Mouse (Mus musculus) forebrain, postnatal 0 days (tissue): ENCODE results near the gene Hist1h2ad. TPM values are rescaled to one million over a fixed set of nuclear protein-coding genes. Genes with fewer than 3 reads are reported as not detected.
"Not testable (repeated sequence)": the region's sequence is repeated elsewhere in the genome, so short reads cannot be mapped to it uniquely, and the experiment has no call there.

ENCODE experiments used
- ATAC-seq: fragments of 200-750 bp; cut with Nextera tagmentation; 2 replicates; pipeline ENCODE4 v1.8.0; 2017; ENCODE audit warnings: mild to moderate bottlenecking, moderate library complexity
- DNase-seq: peaks from one replicate; pipeline ENCODE4 v3.0.0-alpha.2; 2015
- H3K27ac ChIP-seq: fragments of 300-500 bp; sonication (generic); 2 replicates; pipeline ENCODE4 v1.5.1; 2014; ENCODE audit warnings: low read depth, mild to moderate bottlenecking, antibody characterized with exemption, low read length, moderate library complexity, mixed read lengths
- H3K27me3 ChIP-seq: fragments of 300-500 bp; sonication (generic); 2 replicates; pipeline ENCODE4 v1.6.1; 2014; ENCODE audit warnings: mild to moderate bottlenecking, low read length, mixed read lengths; ENCODE audit not compliant: insufficient read depth
- H3K36me3 ChIP-seq: fragments of 300-500 bp; sonication (generic); 2 replicates; pipeline ENCODE4 v1.6.1; 2014; ENCODE audit warnings: mild to moderate bottlenecking, moderate library complexity; ENCODE audit not compliant: insufficient read depth
- H3K4me1 ChIP-seq: fragments of 300-500 bp; sonication (generic); 2 replicates; pipeline ENCODE4 v1.6.1; 2014; ENCODE audit warnings: antibody characterized with exemption; ENCODE audit not compliant: insufficient read depth
- H3K4me2 ChIP-seq: fragments of 300-500 bp; sonication (generic); 2 replicates; pipeline ENCODE4 v1.6.1; 2014; ENCODE audit warnings: low read depth, mild to moderate bottlenecking, moderate library complexity
- H3K4me3 ChIP-seq: fragments of 300-500 bp; sonication (generic); 2 replicates; pipeline ENCODE4 v1.5.1; 2014; ENCODE audit warnings: low read depth, low read length, mixed read lengths
- H3K9ac ChIP-seq: fragments of 300-500 bp; sonication (generic); 2 replicates; pipeline ENCODE4 v1.6.1; 2014; ENCODE audit warnings: mild to moderate bottlenecking
- H3K9me3 ChIP-seq: fragments of 300-500 bp; sonication (generic); 2 replicates; pipeline ENCODE4 v1.6.1; 2016; ENCODE audit warnings: low read length
- CTCF ChIP-seq: sonication (generic); IDR thresholded peaks from 2 replicates; pipeline ENCODE4 v1.5.1; 2016; ENCODE audit warnings: antibody characterized with exemption, control low read depth, low read depth
- WGBS: fragments of 180-500 bp; shearing (Covaris S2); extraction: QIAGEN DNeasy Blood & Tissue Kit; methylation state at CpG from one replicate; pipeline ENCODE4 v1.1.7; 2014; 5-methylcytosine and 5-hydroxymethylcytosine counted together
- microRNA-seq, 2 experiments: library from miRNA; unstranded; fragments of <30 nt; microRNA quantifications; one replicate each; pipeline ENCODE4; 2016
- polyA plus RNA-seq: library from polyadenylated mRNA; unstranded; fragments of >200 nt; fragmentation: Nextera tagmentation; extraction: Ambion mirVana; gene quantifications from 2 replicates; pipeline ENCODE4 v1.2.1, GENCODE M21; 2015
- total RNA-seq: library from RNA; depleted of rRNA; stranded (reverse); fragments of >200 nt; gene quantifications from 2 replicates; pipeline ENCODE4 v1.2.3, GENCODE M21; 2014; rRNA removed

Gene Hist1h2ad
- total and polyA plus RNA-seq, 2 experiments from 2014 or later = 204 TPM; not detected in 1

DNA sequence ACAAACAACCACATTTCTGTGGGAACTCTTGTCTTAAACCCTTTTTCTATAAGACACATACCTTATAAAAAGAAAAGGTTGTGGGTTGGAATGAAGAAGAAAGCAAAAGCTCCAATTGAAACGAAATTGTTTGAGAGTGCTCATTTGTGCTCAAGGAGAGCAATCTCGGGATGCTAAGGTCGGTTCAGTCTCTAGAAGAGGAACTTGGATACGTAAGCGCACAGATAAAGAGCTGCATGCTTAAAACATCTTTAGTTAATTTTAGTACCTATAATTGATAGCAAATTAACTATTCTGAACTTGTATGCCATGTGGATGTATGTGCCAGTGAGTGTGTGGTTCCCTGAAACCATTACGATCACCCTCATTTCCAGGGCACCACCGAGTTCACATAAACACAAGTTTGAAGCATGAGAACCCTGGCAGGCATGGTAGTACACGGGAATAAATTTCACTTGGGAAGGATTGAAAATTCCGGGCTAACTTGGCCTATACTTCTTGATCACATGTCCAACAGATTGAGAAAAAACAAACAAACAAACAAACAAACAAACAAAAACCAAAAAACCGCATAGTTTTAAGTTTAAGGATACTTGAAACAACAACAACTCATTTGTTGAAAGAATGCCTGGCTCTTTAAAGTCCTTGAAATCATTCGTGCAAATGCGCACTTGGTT is 46.0 kb downstream of the Hist1h2ad start:
- 37% methylated on average over 12 of the region's 12 CpGs for WGBS
- H3K36me3 ChIP-seq = no peaks in the 10 kb centered on the region
- TF ChIP-seq CTCF = no peak
- H3K4me1 ChIP-seq = peaks cover 7% of the 10 kb centered on the region; the same call in 1 of the 2 replicates
- no peak for ATAC-seq
- no peak for DNase-seq
- H3K9ac ChIP-seq = peak overlapping the region; percentile 73
- H3K27ac ChIP-seq = peak overlapping the region; percentile 93
- peak overlapping the region; percentile 83 for H3K4me2 ChIP-seq
- peak overlapping the region; percentile 47 for H3K4me3 ChIP-seq
- H3K27me3 ChIP-seq = no peaks in the 10 kb centered on the region
- H3K9me3 ChIP-seq = no peaks in the 10 kb centered on the region

DNA sequence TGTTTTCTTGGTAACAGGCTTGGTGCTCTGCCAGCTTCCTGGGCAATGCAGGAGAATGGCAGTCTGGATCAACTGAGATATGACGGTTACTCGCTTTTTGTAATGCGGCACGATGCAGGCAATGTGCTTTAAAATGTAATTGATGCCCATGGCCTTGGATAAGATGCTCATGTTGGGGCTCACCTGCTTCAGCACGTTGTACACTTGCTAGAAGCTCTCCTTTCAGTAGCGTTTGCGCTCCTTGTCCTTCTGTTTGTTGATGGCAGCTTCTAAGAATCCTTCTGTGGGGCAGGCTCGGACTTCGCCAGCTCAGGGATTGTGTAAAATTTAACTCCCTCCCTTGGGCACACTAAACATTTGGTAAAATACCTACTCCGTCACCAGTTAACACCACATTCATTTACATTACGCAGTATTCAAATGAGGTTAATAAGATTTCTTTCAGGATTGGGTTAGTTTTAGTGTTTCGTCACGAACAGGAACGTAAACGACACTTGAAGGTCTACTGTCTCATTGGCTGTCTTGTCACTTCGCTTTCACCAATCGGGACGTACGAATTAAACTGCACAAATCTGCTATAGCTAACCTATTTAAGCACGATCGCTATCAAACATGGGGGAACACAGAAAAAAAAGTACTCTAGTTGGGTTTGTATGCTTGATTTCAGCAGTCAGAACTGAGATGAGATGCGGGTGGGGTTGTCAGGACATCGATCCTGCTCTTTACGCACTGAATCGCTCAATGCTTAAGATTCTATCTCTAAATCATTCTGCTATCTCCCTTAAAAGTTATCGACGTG is 46.8 kb downstream of the Hist1h2ad start, which contains the start of gene Hist1h2be:
TSS of gene Hist1h2be (minus strand) at position 392 of the 799 bp plus-strand sequence.
- ATAC-seq (peak; percentile 90), DNase-seq (peak; percentile 91)
- under 1% methylated on average over 27 of the region's 27 CpGs for WGBS

DNA sequence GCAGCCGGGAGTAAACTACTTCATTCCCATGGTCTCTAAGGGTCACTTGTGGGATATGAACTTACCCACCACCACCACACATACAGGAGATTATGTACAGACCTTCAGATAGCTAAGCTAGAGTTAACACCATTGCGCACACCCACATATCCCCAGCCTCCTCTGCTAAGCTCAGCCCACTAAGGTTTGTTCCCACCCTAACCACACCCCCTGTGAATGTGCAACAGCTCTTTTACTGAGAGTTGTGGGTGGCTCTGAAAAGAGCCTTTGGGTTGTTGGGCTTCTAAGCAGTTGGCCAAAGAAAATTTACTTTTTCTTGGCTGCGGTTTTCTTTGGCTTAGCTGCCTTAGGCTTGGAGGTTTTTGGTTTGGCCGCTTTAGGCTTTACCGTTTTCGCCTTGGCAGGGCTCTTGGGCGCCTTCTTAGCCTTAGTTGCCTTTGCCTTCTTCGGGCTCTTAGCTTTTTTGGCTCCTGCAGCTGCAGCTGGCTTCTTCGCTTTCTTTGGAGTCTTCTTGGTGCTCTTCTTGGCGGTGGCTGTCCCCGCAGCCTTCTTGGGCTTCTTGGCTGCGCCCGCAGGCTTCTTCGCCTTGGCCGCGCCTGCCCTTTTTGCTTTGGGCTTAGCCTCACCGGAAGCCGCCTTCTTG is 47.5 kb downstream of the Hist1h2ad start:
- Histone ChIP-seq H3K4me1 (peaks cover 7% of the 10 kb centered on the region; the same call in 1 of the 2 replicates), H3K27ac (peak overlapping the region; percentile 93), H3K27me3 (no peaks in the 10 kb centered on the region), H3K4me3 (peak overlapping the region; percentile 47), H3K9ac (peak overlapping the region; percentile 73), H3K4me2 (peak overlapping the region; percentile 83), H3K9me3 (no peaks in the 10 kb centered on the region), H3K36me3 (no peaks in the 10 kb centered on the region)
- under 1% methylated on average over 18 of the region's 18 CpGs for WGBS
- DNase-seq (peak; percentile 81), ATAC-seq (peak; percentile 88)
- TF ChIP-seq CTCF = no peak

More for the DNA sequence above, 46.8 kb downstream of the Hist1h2ad start, which contains the start of gene Hist1h2be:
- TF ChIP-seq CTCF = no peak
- H3K4me2 ChIP-seq = peak within 1 kb of the TSS; percentile 83
- H3K9ac ChIP-seq = peak within 1 kb of the TSS; percentile 73
- H3K4me1 ChIP-seq = peaks cover 7% of the 10 kb centered on the region; the same call in 1 of the 2 replicates
- H3K4me3 ChIP-seq = peak within 1 kb of the TSS; percentile 47
- H3K27ac ChIP-seq = peak within 1 kb of the TSS; percentile 93
- H3K36me3 ChIP-seq = no peaks in the 10 kb centered on the region
- H3K27me3 ChIP-seq = no peaks in the 10 kb centered on the region
- H3K9me3 ChIP-seq = no peaks in the 10 kb centered on the region

DNA sequence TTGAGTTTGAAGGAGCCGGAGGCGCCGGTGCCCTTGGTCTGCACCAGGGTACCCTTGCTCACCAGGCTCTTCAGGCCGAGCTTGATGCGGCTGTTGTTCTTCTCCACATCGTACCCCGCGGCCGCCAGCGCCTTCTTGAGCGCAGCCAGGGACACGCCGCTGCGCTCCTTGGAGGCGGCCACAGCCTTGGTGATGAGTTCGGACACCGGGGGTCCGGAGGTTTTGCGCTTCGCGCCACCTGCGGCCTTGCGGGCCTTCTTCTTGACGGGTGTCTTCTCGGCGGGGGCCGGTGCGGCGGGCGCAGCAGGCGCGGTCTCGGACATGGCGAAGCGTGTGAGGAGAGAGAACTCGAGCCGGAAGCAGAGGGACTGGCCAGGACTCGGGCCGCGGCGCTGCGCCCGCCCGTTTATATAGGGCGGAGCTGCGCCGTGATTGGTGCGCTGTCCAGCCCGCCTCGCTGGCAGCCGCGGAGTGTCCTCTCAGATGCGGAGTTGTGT is 48.0 kb downstream of the Hist1h2ad start, which contains the start of gene Hist1h1e:
TSS of gene Hist1h1e (minus strand) at position 384 of the 497 bp plus-strand sequence.
- Histone ChIP-seq H3K4me2 (peak within 1 kb of the TSS; percentile 83), H3K27ac (peak within 1 kb of the TSS; percentile 93), H3K4me3 (peak within 1 kb of the TSS; percentile 47), H3K9ac (peak within 1 kb of the TSS; percentile 73)
- DNase-seq (peak; percentile 91), ATAC-seq (peak; percentile 84)
- under 1% methylated on average over 52 of the region's 53 CpGs for WGBS
- H3K36me3 ChIP-seq, H3K27me3 ChIP-seq, H3K9me3 ChIP-seq, H3K4me1 ChIP-seq: not testable (repeated sequence)

DNA sequence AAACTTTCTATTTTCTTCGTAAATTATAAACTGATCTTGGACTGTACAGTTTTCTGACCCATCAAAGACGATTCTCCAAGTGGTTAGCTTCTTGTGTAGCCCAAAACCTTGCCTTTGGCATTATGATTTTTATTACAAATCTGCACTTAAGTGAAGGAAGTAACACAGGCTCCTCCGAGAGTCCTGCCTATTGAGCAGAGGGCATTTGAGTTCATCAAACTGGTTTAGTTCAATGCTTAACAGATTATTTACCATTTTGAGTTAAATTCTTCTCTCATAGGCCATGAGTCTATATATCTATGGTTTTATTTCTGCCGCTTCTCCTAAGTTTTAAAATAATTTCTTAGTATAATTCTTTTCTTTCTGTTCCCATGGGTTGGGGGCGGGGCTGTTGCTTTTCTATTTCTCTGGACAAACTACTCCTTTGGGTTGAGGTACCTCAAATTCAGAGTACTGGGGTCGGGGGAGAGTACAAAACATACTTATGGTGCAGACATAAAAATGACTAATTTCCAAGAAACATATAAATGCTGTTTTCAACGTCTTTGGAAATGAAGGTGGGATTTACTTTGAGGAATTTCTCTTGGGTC is 48.8 kb downstream of the Hist1h2ad start:
- TF ChIP-seq CTCF = no peak
- 24% methylated on average over 7 of the region's 7 CpGs for WGBS
- Histone ChIP-seq H3K36me3 (no peaks in the 10 kb centered on the region), H3K4me2 (peak overlapping the region; percentile 83), H3K27ac (peak overlapping the region; percentile 93), H3K9ac (peak overlapping the region; percentile 73), H3K9me3 (no peaks in the 10 kb centered on the region), H3K4me3 (peak overlapping the region; percentile 47), H3K27me3 (no peaks in the 10 kb centered on the region), H3K4me1 (peaks cover 7% of the 10 kb centered on the region; the same call in 1 of the 2 replicates)
- ATAC-seq (no peak), DNase-seq (no peak)

Small RNA genes lying within 50 kb of the gene (microRNA-seq; reads per million reads assigned to microRNA genes)
- gene Gm44297 (0 reads per million in 2 experiments), gene Gm44359 (0 reads per million in 2 experiments), gene Gm44394 (0 reads per million in 2 experiments)

Other genes starting within 250 kb of the Hist1h2ad start
Only the 30 nearest of the 35 such genes appear.
- gene Abt1, start 150.5 kb upstream of the Hist1h2ad start, total RNA-seq = 6.5 and 8.2 TPM in 2 replicates
- gene Abt1, start 150.5 kb upstream of the Hist1h2ad start, polyA plus RNA-seq = 7.7 and 8.2 TPM in 2 replicates
- 0.08 and 0.33 TPM in 2 replicates for gene Btn1a1, start 108.5 kb upstream of the Hist1h2ad start, total RNA-seq
- gene Btn1a1, start 108.5 kb upstream of the Hist1h2ad start, polyA plus RNA-seq = 0.12 TPM in 1 of 2 replicates, not detected in the other
- not detected in 2 replicates for gene Btn2a2, start 85.5 kb upstream of the Hist1h2ad start, total RNA-seq
- gene Btn2a2, start 85.5 kb upstream of the Hist1h2ad start, polyA plus RNA-seq = 0.10 TPM in 1 of 2 replicates, not detected in the other
- 1,275 and 1,840 TPM in 2 replicates for gene Hist1h4h, start 43.3 kb upstream of the Hist1h2ad start, total RNA-seq
- 4.1 and 5.7 TPM in 2 replicates for gene Hist1h4h, start 43.3 kb upstream of the Hist1h2ad start, polyA plus RNA-seq
- 135 and 227 TPM in 2 replicates for gene Hist1h2af, start 40.5 kb upstream of the Hist1h2ad start, total RNA-seq
- not detected in 2 replicates for gene Hist1h2af, start 40.5 kb upstream of the Hist1h2ad start, polyA plus RNA-seq
- 116 and 134 TPM in 2 replicates for gene Hist1h3g, start 39.0 kb upstream of the Hist1h2ad start, total RNA-seq
- gene Hist1h3g, start 39.0 kb upstream of the Hist1h2ad start, polyA plus RNA-seq = 0.50 TPM in 1 of 2 replicates, not detected in the other
- gene Hist1h2bh, start 31.0 kb upstream of the Hist1h2ad start, total RNA-seq = 12.5 and 17.0 TPM in 2 replicates
- gene Hist1h2bh, start 31.0 kb upstream of the Hist1h2ad start, polyA plus RNA-seq = 0.17 TPM in 1 of 2 replicates, not detected in the other
- gene Hist1h3f, start 30.3 kb upstream of the Hist1h2ad start, total RNA-seq = 116 and 119 TPM in 2 replicates
- gene Hist1h3f, start 30.3 kb upstream of the Hist1h2ad start, polyA plus RNA-seq = 0.17 and 0.47 TPM in 2 replicates
- gene Hist1h4f, start 22.7 kb upstream of the Hist1h2ad start, total RNA-seq = 586 and 753 TPM in 2 replicates
- gene Hist1h4f, start 22.7 kb upstream of the Hist1h2ad start, polyA plus RNA-seq = 0.70 TPM in 1 of 2 replicates, not detected in the other
- 48.5 and 66.7 TPM in 2 replicates for gene Hist1h1d, start 21.1 kb upstream of the Hist1h2ad start, total RNA-seq
- gene Hist1h1d, start 21.1 kb upstream of the Hist1h2ad start, polyA plus RNA-seq = 0.12 and 0.18 TPM in 2 replicates
- 180 and 204 TPM in 2 replicates for gene Hist1h3e, start 12.0 kb upstream of the Hist1h2ad start, total RNA-seq
- 1.9 and 2.0 TPM in 2 replicates for gene Hist1h3e, start 12.0 kb upstream of the Hist1h2ad start, polyA plus RNA-seq
- gene Hist1h2ae, start 3.2 kb upstream of the Hist1h2ad start, total RNA-seq = 111 TPM in 2 replicates
- 12.5 and 23.0 TPM in 2 replicates for gene Hist1h2ae, start 3.2 kb upstream of the Hist1h2ad start, polyA plus RNA-seq
- gene Hist1h2bg, start 3.0 kb upstream of the Hist1h2ad start, total RNA-seq = 367 and 594 TPM in 2 replicates
- gene Hist1h2bg, start 3.0 kb upstream of the Hist1h2ad start, polyA plus RNA-seq = 3.0 and 3.6 TPM in 2 replicates
- gene Hist1h2bf, start 185 bp upstream of the Hist1h2ad start, total RNA-seq = 226 and 289 TPM in 2 replicates
- gene Hist1h2bf, start 185 bp upstream of the Hist1h2ad start, polyA plus RNA-seq = not detected in 2 replicates
- gene Hist1h3d, start 1.4 kb downstream of the Hist1h2ad start, total RNA-seq = 73.0 and 78.9 TPM in 2 replicates
- 0.57 and 0.80 TPM in 2 replicates for gene Hist1h3d, start 1.4 kb downstream of the Hist1h2ad start, polyA plus RNA-seq
- gene Hist1h4d, start 7.2 kb downstream of the Hist1h2ad start, total RNA-seq = 258 and 695 TPM in 2 replicates
- 25.0 and 42.2 TPM in 2 replicates for gene Hist1h4d, start 7.2 kb downstream of the Hist1h2ad start, polyA plus RNA-seq
- 98.5 and 120 TPM in 2 replicates for gene Hist1h2be, start 46.7 kb downstream of the Hist1h2ad start, total RNA-seq
- 0.31 and 0.39 TPM in 2 replicates for gene Hist1h2be, start 46.7 kb downstream of the Hist1h2ad start, polyA plus RNA-seq
- gene Hist1h1e, start 48.2 kb downstream of the Hist1h2ad start, total RNA-seq = 204 and 218 TPM in 2 replicates
- gene Hist1h1e, start 48.2 kb downstream of the Hist1h2ad start, polyA plus RNA-seq = 11.1 and 16.3 TPM in 2 replicates
- 40.9 and 44.8 TPM in 2 replicates for gene Hist1h2ac, start 109.6 kb downstream of the Hist1h2ad start, total RNA-seq
- gene Hist1h2ac, start 109.6 kb downstream of the Hist1h2ad start, polyA plus RNA-seq = 0.41 and 0.49 TPM in 2 replicates
- gene Hist1h2bc, start 109.8 kb downstream of the Hist1h2ad start, total RNA-seq = 93.7 and 124 TPM in 2 replicates
- 29.2 and 35.3 TPM in 2 replicates for gene Hist1h2bc, start 109.8 kb downstream of the Hist1h2ad start, polyA plus RNA-seq
- 1.3 TPM in 1 of 2 replicates, not detected in the other for gene Hist1h1t, start 121.4 kb downstream of the Hist1h2ad start, total RNA-seq
- gene Hist1h1t, start 121.4 kb downstream of the Hist1h2ad start, polyA plus RNA-seq = not detected in 2 replicates
- 917 and 942 TPM in 2 replicates for gene Hist1h4c, start 124.1 kb downstream of the Hist1h2ad start, total RNA-seq
- 2.3 and 5.0 TPM in 2 replicates for gene Hist1h4c, start 124.1 kb downstream of the Hist1h2ad start, polyA plus RNA-seq
- gene Hfe, start 136.5 kb downstream of the Hist1h2ad start, total RNA-seq = 2.5 and 3.6 TPM in 2 replicates
- 4.4 and 6.0 TPM in 2 replicates for gene Hfe, start 136.5 kb downstream of the Hist1h2ad start, polyA plus RNA-seq
- gene Hist1h1c, start 164.4 kb downstream of the Hist1h2ad start, total RNA-seq = 475 and 498 TPM in 2 replicates
- 24.0 and 26.3 TPM in 2 replicates for gene Hist1h1c, start 164.4 kb downstream of the Hist1h2ad start, polyA plus RNA-seq
- gene Hist1h3c, start 171.2 kb downstream of the Hist1h2ad start, total RNA-seq = 294 and 301 TPM in 2 replicates
- gene Hist1h3c, start 171.2 kb downstream of the Hist1h2ad start, polyA plus RNA-seq = 0.84 TPM in 1 of 2 replicates, not detected in the other
- 647 and 680 TPM in 2 replicates for gene Hist1h2bb, start 172.4 kb downstream of the Hist1h2ad start, total RNA-seq
- not detected in 2 replicates for gene Hist1h2bb, start 172.4 kb downstream of the Hist1h2ad start, polyA plus RNA-seq
- gene Hist1h2ab, start 176.7 kb downstream of the Hist1h2ad start, total RNA-seq = 305 and 340 TPM in 2 replicates
- gene Hist1h2ab, start 176.7 kb downstream of the Hist1h2ad start, polyA plus RNA-seq = 4.4 and 6.7 TPM in 2 replicates
- 229 and 254 TPM in 2 replicates for gene Hist1h3b, start 177.9 kb downstream of the Hist1h2ad start, total RNA-seq
- gene Hist1h3b, start 177.9 kb downstream of the Hist1h2ad start, polyA plus RNA-seq = 0.25 and 0.67 TPM in 2 replicates
- gene Hist1h4b, start 182.6 kb downstream of the Hist1h2ad start, total RNA-seq = 184 and 254 TPM in 2 replicates
- gene Hist1h4b, start 182.6 kb downstream of the Hist1h2ad start, polyA plus RNA-seq = 1.8 and 3.0 TPM in 2 replicates
- 303 and 421 TPM in 2 replicates for gene Hist1h4a, start 186.8 kb downstream of the Hist1h2ad start, total RNA-seq
- 0.64 TPM in 1 of 2 replicates, not detected in the other for gene Hist1h4a, start 186.8 kb downstream of the Hist1h2ad start, polyA plus RNA-seq